9 mouse cellular contexts compared by ENCODE assay signal in the genomic region with DNA sequence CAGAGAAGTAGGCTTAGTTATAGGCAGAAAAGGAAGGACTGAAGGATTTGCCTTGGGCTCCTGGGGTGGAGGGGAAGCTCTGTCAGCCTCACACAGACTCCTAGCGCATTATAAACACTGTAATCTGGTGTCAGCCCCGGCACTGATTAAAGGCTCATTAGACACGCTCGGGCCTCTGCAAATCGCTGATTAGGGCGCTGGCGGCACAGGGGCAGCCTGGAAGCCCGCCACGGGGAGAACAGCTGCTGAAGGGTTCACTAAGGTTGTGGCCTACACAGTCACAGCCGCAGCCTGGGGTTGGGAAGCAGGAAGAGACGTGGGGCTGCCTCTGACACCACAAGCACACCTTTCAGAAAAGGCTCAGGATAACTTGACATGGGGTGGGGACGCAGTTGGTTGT. TPM values are rescaled to one million over a fixed set of nuclear protein-coding genes. Genes with fewer than 3 reads are reported as not detected.
DNase-seq lines count a peak whose midpoint lies in the region; ATAC-seq lines count a peak whose summit lies in the region.
"Had no signal": no experiment of that assay in that cellular context is flagged by ENCODE, and none has a peak within 500 bp of the region (broad histone marks: within the 10 kb centered on the region; RNA-seq: fewer than 3 reads in every experiment).

No protein-coding gene starts in this region.

- peaks cover 7% of the 10 kb centered on the region; the same call in 1 of the 2 replicates for H3K27me3 ChIP-seq in forebrain, embryonic 13.5 days
- no peaks in the 10 kb centered on the region for H3K27me3 ChIP-seq in hindbrain, embryonic 14.5 days (ENCODE audit: control insufficient read depth, insufficient read depth, low read length)
- peaks cover 7% of the 10 kb centered on the region; the same call in 1 of the 2 replicates for H3K27me3 ChIP-seq in liver, embryonic 11.5 days (replicated peaks; ENCODE audit: control insufficient read depth, insufficient read depth, low read length)
- H3K27me3 ChIP-seq in stomach, embryonic 16.5 days (ENCODE audit: control insufficient read depth, insufficient read depth, low read length), result no peaks in the 10 kb centered on the region

- no peak overlapping the region; the same call in 1 of the 2 replicates for H3K9ac ChIP-seq in forebrain, embryonic 13.5 days
- no peak overlapping the region for H3K9ac ChIP-seq in hindbrain, embryonic 14.5 days
- H3K9ac ChIP-seq in liver, embryonic 11.5 days (ENCODE audit: low read depth, low read length), result no peak overlapping the region
- H3K9ac ChIP-seq in stomach, embryonic 16.5 days (ENCODE audit: low read length), result peak overlapping the region; percentile 13; the same call in 1 of the 2 replicates

- no peaks in the 10 kb centered on the region for H3K36me3 ChIP-seq in forebrain, embryonic 13.5 days (ENCODE audit: poor library complexity, severe bottlenecking)
- no peaks in the 10 kb centered on the region for H3K36me3 ChIP-seq in hindbrain, embryonic 14.5 days (replicated peaks; ENCODE audit: control insufficient read depth, insufficient read depth)
- H3K36me3 ChIP-seq in liver, embryonic 11.5 days (ENCODE audit: control insufficient read depth, insufficient read depth, low read length), result no peaks in the 10 kb centered on the region
- H3K36me3 ChIP-seq in stomach, embryonic 16.5 days (ENCODE audit: control insufficient read depth, insufficient read depth, low read length), result no peaks in the 10 kb centered on the region

- H3K4me2 ChIP-seq in forebrain, embryonic 13.5 days, result no peak overlapping the region
- H3K4me2 ChIP-seq in hindbrain, embryonic 14.5 days (replicated peaks), result 0 out of 2 replicates have a peak overlapping the region, but pooled peaks have one; percentile 1
- no peak overlapping the region for H3K4me2 ChIP-seq in liver, embryonic 11.5 days
- H3K4me2 ChIP-seq in stomach, embryonic 16.5 days (ENCODE audit: low read depth, low read length), result peak overlapping the region; percentile 16; the same call in 1 of the 2 replicates

- WGBS in forebrain, embryonic 13.5 days, result 8% methylated on average over 12 of the region's 12 CpGs
- WGBS in hindbrain, embryonic 14.5 days, result 14% methylated on average over 12 of the region's 12 CpGs
- 11% methylated on average over 12 of the region's 12 CpGs for WGBS in liver, embryonic 11.5 days
- WGBS in stomach, embryonic 16.5 days, result 22% methylated on average over 12 of the region's 12 CpGs

- H3K4me3 ChIP-seq in forebrain, embryonic 13.5 days, result no peak overlapping the region
- H3K4me3 ChIP-seq in hindbrain, embryonic 14.5 days (replicated peaks; ENCODE audit: low read length), result no peak overlapping the region
- H3K4me3 ChIP-seq in liver, embryonic 11.5 days (ENCODE audit: low read depth, low read length), result no peak overlapping the region
- H3K4me3 ChIP-seq in stomach, embryonic 16.5 days (replicated peaks; ENCODE audit: low read length), result no peak overlapping the region

- H3K4me1 ChIP-seq in forebrain, embryonic 13.5 days, result peaks cover 31% of the 10 kb centered on the region
- H3K4me1 ChIP-seq in hindbrain, embryonic 14.5 days (replicated peaks; ENCODE audit: control insufficient read depth, insufficient read depth, low read length), result peaks cover 26% of the 10 kb centered on the region
- H3K4me1 ChIP-seq in liver, embryonic 11.5 days (replicated peaks; ENCODE audit: control insufficient read depth, insufficient read depth, low read length), result peaks cover 26% of the 10 kb centered on the region
- H3K4me1 ChIP-seq in stomach, embryonic 16.5 days (ENCODE audit: control insufficient read depth, insufficient read depth, low read length), result peaks cover 56% of the 10 kb centered on the region

- H3K9me3 ChIP-seq in forebrain, embryonic 13.5 days (replicated peaks), result no peaks in the 10 kb centered on the region
- H3K9me3 ChIP-seq in hindbrain, embryonic 14.5 days (ENCODE audit: control insufficient read depth, low read length), result no peaks in the 10 kb centered on the region
- H3K9me3 ChIP-seq in liver, embryonic 11.5 days (ENCODE audit: control insufficient read depth, low read length), result no peaks in the 10 kb centered on the region
- no peaks in the 10 kb centered on the region for H3K9me3 ChIP-seq in stomach, embryonic 16.5 days (replicated peaks; ENCODE audit: control insufficient read depth, low read length)

- DNase-seq in c-Kit-positive CD71-positive TER-119-positive erythroid progenitor cells, embryonic 14.5 days (ENCODE audit: low spot score), result peak; percentile 37
- no peak for DNase-seq in hindbrain, embryonic 14.5 days (ENCODE audit: low spot score)
- no peak for DNase-seq in liver, embryonic 11.5 days (ENCODE audit: low spot score)
- DNase-seq in thymus, postnatal 14 days, result no peak
- no peak for DNase-seq in cerebellum, adult 9-10 months

- ATAC-seq in forebrain, embryonic 13.5 days, result peak; percentile 31; the same call in 1 of the 2 replicates
- ATAC-seq in hindbrain, embryonic 14.5 days (ENCODE audit: low FRiP score), result peak; percentile 56; the same call in 1 of the 2 replicates
- ATAC-seq in liver, embryonic 11.5 days (replicated peaks; ENCODE audit: low FRiP score), result peak; percentile 69
- ATAC-seq in stomach, embryonic 16.5 days (ENCODE audit: insufficient read depth, low FRiP score), result peak; percentile 11; the same call in 1 of the 2 replicates
- ATAC-seq in granulocyte monocyte progenitor cell, adult 5-6 weeks (replicated peaks; ENCODE audit: poor library complexity, severe bottlenecking), result no peak

- peak overlapping the region; percentile 52 for H3K27ac ChIP-seq in forebrain, embryonic 13.5 days
- H3K27ac ChIP-seq in hindbrain, embryonic 14.5 days, result no peak overlapping the region
- no peak overlapping the region for H3K27ac ChIP-seq in liver, embryonic 11.5 days (ENCODE audit: low read depth, low read length)
- peak overlapping the region; percentile 58 for H3K27ac ChIP-seq in stomach, embryonic 16.5 days (ENCODE audit: low read length)

RNA-seq across cellular contexts. Expression of gene Acvrl1, which starts 11.6 kb away (rescaled TPM):
- polyA plus RNA-seq in forebrain, embryonic 13.5 days (2015; fragmentation: Nextera tagmentation; extraction: Ambion mirVana), result 5.0 and 5.3 TPM in 2 replicates
- 5.7 and 6.2 TPM in 2 replicates for polyA plus RNA-seq in hindbrain, embryonic 14.5 days (2014; fragmentation: Nextera tagmentation; extraction: Ambion mirVana)
- polyA plus RNA-seq in liver, embryonic 11.5 days (2014; fragmentation: Nextera tagmentation; extraction: Ambion mirVana), result 2.5 TPM in 2 replicates
- 34.9 and 39.3 TPM in 2 replicates for polyA plus RNA-seq in stomach, embryonic 16.5 days (2015; fragmentation: Nextera tagmentation; extraction: Ambion mirVana)
- 0.30 TPM in 1 of 2 replicates, not detected in the other for total RNA-seq in granulocyte monocyte progenitor cell, adult 5-6 weeks (2014; fragmentation: Nextera tagmentation)
- total RNA-seq in granulocyte monocyte progenitor cell, adult 5-6 weeks (2017), result 0.73 and 2.7 TPM in 2 replicates

RNA-seq across cellular contexts. Expression of gene Ankrd33, which starts 24.3 kb away (rescaled TPM):
- polyA plus RNA-seq in forebrain, embryonic 13.5 days (2015; fragmentation: Nextera tagmentation; extraction: Ambion mirVana), result not detected in 2 replicates
- polyA plus RNA-seq in hindbrain, embryonic 14.5 days (2014; fragmentation: Nextera tagmentation; extraction: Ambion mirVana), result not detected in 2 replicates
- polyA plus RNA-seq in liver, embryonic 11.5 days (2014; fragmentation: Nextera tagmentation; extraction: Ambion mirVana), result not detected in 2 replicates
- polyA plus RNA-seq in stomach, embryonic 16.5 days (2015; fragmentation: Nextera tagmentation; extraction: Ambion mirVana), result not detected in 2 replicates
- not detected in 2 replicates for total RNA-seq in granulocyte monocyte progenitor cell, adult 5-6 weeks (2014; fragmentation: Nextera tagmentation)
- not detected in 2 replicates for total RNA-seq in granulocyte monocyte progenitor cell, adult 5-6 weeks (2017)
- polyA plus RNA-seq: cortical plate, adult 2 months had no signal

RNA-seq across cellular contexts. Expression of gene Acvr1b, which starts 34.0 kb away (rescaled TPM):
- 14.3 and 15.8 TPM in 2 replicates for polyA plus RNA-seq in forebrain, embryonic 13.5 days (2015; fragmentation: Nextera tagmentation; extraction: Ambion mirVana)
- 30.0 and 35.7 TPM in 2 replicates for polyA plus RNA-seq in hindbrain, embryonic 14.5 days (2014; fragmentation: Nextera tagmentation; extraction: Ambion mirVana)
- 4.2 and 4.4 TPM in 2 replicates for polyA plus RNA-seq in liver, embryonic 11.5 days (2014; fragmentation: Nextera tagmentation; extraction: Ambion mirVana)
- 11.6 and 12.1 TPM in 2 replicates for polyA plus RNA-seq in stomach, embryonic 16.5 days (2015; fragmentation: Nextera tagmentation; extraction: Ambion mirVana)
- total RNA-seq in granulocyte monocyte progenitor cell, adult 5-6 weeks (2014; fragmentation: Nextera tagmentation), result 6.9 and 8.7 TPM in 2 replicates
- total RNA-seq in granulocyte monocyte progenitor cell, adult 5-6 weeks (2017), result 6.9 and 9.9 TPM in 2 replicates

Comparison
In these comparisons a context has a peak if more than half of its experiments do, and no peak if none do; other contexts are left out.
1. H3K27ac ChIP-seq: peak in forebrain, embryonic 13.5 days (single experiment) and stomach, embryonic 16.5 days (single experiment); none in hindbrain, embryonic 14.5 days (single experiment) and liver, embryonic 11.5 days (single experiment).
2. H3K4me2 ChIP-seq: peak in hindbrain, embryonic 14.5 days (single experiment) and stomach, embryonic 16.5 days (single experiment); none in forebrain, embryonic 13.5 days (single experiment) and liver, embryonic 11.5 days (single experiment).